Mouse (Mus musculus) frontal cortex, postnatal 36 days (tissue): ENCODE data around the gene Nfkbib.

Source experiments
- DNase-seq, 2 experiments: peaks; one replicate each; pipeline ENCODE4 v3.0.0; 2022; ENCODE audit warnings: low spot score in 2 of 2

The Nfkbib gene

DNA sequence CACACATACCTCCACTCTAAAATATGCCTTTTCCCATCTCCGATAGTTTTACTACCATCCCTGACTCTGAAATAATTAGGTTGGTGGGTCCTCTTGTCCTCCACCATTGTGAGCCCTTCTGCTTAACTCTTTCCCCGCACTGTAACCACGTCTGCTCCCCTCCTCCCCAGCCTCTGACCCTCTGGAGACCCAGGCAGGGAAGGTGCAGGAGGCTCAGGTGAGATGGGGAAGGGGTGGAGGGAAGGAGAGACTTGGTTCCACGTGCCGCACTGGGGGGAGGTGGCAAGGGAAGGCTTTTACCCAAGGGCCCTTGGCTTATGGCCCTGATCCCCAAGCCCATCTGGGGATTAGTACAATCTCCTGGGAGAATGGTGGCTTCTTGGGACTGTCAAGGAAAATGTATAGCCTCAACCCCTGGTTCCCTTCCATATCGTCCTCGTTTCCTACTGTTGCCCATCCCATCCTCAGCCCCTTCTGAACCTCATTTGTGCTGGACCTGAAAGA is at the start of gene Nfkbib:
TSS of gene Nfkbib (minus strand) at position 51 of the 504 bp plus-strand sequence.
- DNase-seq = no peak

- DNase-seq = no peak
These were observed 49.6 kb upstream of the Nfkbib start for GRCm38 (mm10) chr7:28816920-28817319.

DNA sequence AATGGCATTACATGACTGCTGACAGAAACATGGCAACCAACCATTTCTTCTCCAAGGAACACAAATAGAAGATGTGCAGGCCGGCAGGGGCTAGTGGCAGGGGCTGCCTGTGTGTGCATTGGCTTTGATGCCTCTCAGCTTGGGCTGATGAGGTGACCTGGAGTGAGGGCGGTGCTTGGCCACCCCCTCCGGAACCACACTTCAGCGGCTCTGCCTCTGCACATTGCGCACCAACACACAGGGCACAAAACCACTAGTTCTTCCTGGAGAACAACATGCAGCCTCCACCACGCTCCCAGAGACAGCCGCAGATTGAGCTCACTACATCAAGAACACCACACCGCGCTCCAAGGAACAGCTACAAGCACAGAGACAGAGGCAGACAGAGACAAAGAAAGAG is 48.9 kb upstream of the Nfkbib start:
- no peak for DNase-seq

DNA sequence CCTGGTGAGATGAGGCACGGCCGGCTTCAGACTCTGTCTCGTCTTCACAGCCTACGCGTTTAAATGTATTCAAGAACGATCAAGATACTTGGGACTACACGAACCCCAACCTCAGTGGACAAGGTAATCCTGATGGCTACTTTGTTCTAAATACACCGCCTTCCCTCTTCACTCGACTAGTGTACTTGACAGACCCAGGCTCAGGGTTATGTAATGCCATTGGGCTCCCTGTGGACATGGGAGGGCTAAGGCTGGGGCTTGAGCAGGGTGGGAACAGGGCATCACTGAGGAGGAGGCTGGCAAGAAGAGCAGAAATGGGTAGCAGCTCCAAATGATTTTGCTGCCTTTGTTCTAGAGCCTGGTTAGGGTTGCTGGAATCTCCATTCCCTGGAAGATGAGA is 47.9 kb upstream of the Nfkbib start:
- no peak for DNase-seq

DNA sequence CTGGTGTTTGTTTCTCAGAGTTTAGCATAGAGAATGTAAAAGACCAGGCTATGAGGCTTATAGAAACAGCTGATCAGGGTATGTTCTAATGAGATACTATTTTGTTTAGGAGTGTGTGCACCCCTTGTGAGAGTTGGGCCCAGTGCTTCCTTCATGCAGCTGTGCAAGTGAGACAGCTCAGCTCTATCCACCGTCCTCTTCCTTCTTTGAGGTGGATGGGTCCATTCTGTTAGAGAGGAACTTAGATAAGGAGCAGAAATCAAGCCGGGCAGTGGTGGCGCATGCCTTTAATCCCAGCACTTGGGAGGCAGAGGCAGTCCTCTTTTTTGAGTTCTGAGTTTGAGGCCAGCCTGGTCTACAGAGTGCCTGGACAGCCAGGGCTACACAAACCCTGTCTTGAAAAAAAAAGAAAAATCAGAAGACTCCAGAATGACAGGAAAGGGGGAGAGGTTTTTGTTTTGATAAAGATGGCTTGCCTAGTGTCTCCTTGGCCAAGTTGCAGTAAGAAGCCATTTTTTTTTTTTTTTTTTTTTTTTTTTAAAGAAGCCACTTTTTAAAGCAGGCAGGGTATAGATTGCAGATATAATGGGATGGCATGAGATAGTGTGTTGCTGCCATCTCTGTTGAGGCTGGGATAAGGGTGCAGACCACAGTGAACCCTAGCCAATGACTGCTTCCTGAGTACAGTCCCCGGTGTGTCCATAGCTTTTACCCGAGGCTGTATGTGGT is 47.2 kb upstream of the Nfkbib start:
- no peak for DNase-seq

GRCm38 (mm10) chr7:28812949-28813348 is 45.6 kb upstream of the Nfkbib start:
- DNase-seq = no peak

GRCm38 (mm10) chr7:28812436-28812835 is 45.1 kb upstream of the Nfkbib start:
- DNase-seq = no peak

DNA sequence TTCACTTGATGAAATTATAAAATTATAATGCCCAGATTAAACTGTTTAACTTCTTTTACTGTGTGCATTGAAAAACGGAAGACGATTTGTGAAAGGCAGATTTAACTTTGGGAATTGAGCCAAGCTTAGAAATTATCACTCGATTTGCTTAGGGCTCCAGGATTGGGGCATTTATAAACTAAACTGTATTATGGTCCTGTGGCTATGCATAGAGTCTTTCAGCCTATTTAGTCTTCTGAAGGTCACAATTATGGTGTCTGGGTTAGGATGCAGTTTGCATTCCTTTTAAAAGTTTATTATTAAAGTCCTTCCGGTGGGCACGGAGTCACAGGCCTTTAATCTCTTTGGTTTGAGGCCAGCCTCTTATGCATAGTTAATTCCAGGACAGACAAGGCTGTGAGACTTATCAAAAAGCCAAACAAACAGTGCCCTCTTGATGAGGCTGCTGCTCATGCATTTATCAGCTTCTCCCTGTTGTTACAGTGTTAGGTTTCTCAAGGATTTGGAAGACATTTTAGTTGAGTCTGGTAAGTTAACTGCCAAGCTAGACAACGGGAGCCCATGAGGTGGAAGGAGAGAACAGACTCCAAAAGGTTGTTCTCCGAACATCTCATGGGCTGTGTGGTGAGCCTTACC is 44.4 kb upstream of the Nfkbib start:
- no peak for DNase-seq

DNA sequence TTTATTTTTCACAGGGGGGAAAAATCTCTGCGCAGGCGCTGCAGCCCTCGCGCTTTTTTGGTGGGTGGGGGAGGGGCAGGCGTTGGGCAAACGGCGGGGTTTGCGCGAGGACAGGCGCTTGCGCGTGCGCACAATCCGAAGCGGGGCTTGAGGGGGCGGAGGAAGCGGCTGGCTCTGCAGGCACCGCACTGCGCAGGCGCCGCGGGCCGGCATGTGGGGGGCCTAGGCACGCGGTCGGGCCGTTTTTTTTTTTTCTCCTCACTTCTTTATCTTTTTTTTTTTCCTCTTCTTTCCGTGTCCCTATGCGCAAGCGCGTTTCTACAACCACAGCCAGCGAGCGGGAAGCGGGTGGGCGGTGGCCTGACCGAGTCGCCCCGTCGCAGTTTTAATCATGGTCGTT is 43.9 kb upstream of the Nfkbib start:
- DNase-seq = peak; percentile 88 to 91

DNA sequence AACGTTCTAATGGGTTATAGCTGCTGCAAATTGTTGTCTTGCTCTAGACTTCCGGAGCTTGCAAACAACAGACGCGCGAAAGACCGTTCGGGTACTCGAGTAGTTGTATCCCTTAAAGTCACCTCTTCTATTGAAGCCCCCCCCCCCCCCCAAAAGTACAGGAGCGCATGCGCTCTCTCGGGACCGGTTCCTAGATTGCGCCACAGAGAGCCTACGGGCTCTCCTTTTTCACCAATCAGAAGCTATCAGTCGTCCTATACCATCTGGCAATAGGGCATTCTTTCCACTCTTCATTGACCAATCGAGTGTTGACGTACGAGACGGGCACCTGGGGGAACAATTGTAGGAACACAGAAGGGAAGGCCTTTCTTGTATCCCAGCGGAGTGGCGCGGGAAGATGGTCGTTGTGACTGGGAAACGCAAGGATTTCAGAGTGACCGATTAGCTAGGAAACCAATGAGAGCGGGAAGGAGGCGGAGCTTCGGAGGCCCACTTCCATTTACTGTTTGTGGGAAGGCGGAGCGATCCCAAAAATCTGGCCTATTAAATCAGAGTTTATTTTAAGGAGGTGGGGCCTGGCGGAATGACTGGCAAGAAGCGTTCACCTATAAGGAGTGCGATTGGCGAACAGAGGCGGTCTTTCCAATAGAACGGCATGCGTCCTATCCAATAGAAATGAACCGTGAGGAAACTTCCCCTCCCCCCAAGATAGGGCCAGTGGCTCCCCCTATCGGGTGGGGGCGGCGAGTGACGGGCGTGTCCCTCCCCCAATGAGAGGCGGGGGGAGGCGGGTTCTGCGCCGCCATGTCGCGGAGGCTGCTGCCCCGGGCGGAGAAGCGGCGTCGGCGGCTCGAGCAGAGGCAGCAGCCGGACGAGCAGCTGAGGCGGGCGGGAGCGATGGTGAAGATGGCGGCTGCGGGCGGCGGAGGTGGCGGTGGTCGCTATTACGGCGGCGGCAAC is 43.1 kb upstream of the Nfkbib start:
- DNase-seq = peak; percentile 98 to 99

DNA sequence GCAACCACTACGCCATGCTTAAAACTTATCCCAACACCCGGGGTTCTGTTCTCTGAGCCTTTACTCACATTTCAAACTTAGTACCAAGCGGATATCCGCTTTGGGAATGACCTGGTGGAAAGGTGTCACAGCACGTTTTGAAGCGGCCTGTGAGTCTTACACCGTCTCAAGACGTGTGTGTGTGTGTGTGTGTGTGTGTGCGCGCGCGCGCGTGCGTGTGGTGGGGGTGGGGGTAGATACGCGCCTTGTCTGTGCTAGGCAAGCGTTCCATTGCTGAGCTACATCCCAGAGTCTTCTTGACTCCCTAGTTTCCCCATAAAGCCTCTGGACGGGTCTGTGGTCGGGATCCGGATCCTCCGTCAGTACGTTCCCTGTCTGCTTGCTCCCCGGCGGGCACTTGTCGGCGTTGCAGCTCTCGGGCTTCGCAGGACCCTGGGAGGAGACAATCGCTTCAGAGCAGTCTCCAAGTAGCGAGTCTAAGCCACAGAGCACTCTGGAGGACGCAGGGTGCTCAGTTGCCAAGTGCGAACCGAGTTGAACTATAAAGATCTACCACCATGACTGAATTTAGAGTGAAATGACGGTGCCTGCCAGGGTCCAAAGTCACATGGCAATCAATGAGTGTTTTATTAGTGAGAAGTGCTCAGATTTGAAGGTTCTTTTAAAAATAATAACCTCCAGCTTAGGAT is 42.2 kb upstream of the Nfkbib start:
- DNase-seq = peak in 1 of 2 experiments; percentile 61

DNA sequence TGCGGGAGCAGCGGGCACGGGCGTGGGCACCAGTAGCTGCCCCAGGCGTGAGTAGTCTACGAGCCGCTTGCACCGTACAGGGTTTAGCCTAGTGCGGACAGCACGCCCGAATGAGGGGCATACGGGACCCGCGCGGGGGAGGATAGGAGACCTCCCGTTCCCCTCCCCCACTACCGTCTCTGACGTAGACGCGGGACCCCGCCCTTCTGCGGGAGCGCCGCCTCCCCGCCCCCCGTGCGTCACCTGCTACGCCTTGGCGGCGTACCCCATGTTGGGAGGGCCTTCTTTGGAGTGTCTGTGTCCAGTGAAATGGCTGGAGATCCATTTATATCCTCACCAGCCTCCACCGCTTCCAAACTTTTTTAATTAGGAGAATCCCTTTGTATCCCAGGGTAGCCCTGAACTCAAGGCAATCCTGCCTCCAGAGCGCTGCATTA is 41.7 kb upstream of the Nfkbib start:
- DNase-seq = peak; percentile 95

GRCm38 (mm10) chr7:28808221-28808941 is 41.1 kb upstream of the Nfkbib start, which contains the start of gene Hnrnpl:
Hnrnpl (plus strand) TSS chr7:28808541.
- DNase-seq = no peak

GRCm38 (mm10) chr7:28807641-28808220 is 40.4 kb upstream of the Nfkbib start:
- no peak for DNase-seq

DNA sequence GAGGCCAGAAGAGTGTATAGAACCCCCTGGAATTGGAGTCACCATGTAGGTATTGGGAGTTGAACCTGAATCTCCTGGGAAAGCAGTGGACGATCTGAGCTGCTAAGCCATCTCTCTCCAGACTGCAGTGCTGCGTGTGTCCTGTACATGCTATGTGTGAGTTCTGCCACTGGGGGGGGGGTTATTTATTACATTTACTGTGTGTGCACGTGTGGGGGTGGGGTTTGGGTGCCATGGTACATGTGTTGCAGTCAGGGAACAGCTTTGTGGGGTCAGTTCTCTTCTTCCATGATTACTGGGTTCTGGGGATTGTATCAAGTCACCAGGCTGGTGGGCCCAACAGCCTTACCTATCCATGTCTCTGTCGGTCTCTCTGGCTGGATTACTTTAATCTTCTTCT is 39.6 kb upstream of the Nfkbib start:
- DNase-seq = no peak

- DNase-seq = no peak
These were observed 36.4 kb upstream of the Nfkbib start for GRCm38 (mm10) chr7:28803756-28804155.

DNA sequence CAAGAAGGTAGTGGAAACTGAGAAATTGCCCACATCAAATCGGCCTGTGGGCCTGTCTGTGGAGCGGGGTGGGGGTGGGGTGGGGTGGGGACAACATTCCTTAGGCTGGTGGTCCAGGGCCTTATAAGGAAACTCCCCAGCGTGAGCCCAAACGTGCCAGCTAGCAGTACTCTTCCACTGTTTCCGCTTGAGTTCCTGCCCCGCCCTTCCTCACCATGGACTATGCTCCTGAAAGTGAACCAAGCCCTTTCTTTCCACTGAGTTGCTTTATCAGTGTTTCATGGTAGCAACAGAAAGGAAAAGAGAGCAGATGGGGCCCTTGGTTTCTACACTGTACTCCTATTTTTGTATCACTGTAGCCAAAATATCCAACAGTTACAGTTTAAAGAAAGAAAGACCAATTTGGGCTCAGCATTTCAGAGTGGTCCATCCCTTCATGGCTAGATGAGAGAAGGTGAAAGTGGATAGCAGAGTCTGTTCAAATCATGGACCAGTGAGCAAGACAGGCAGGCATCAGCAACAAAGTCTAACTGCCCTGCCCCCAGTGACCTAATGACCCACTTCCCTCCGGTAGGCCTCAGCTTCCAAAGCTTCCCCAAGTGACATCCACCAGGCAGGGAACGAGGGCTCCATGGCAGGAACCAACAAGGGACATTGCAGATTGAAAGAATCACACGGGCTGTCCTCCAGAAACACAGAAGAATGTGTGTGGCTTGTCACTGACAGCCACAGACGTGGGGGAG is 35.7 kb upstream of the Nfkbib start:
- no peak for DNase-seq

DNA sequence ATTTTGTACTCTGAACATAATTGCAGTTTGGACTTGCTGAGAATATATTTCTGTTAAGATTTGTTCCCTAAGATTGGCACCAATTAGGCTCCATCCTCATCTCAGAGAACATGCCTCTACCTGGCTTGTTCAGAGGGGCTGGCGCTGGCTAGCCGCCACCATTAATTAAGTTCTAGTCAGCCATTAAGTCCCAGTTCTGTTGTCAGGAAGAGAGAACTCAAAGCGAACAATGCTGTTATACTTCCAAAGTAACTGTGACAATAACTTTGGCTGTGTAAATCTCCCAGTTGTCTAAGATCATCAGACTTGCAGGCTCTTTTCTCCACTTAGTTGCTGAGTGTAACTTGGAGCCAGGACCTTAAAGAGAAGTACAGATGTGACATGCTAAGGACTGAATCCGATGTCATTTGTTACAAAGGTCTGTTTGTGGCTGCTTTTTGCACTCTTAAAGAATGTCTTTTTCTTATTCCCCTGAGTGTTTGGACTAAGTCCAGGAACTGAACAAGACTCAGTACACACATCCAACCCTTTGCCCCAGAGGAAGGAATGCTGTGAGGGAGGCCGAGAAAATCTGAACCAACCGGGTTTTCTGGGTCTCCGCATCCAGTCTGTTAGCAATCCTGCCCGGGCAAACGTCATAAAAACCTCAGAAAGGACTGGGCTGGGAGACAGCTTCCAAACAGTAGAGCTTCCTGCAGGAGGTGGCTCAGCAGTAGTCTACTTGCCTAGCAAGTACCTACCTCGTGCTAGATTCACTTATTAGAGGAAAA is 34.8 kb upstream of the Nfkbib start:
- no peak for DNase-seq

GRCm38 (mm10) chr7:28801451-28801850 is 34.1 kb upstream of the Nfkbib start:
- no peak for DNase-seq
